Mouse (Mus musculus) heart, adult 2 months (tissue): ENCODE measurements around the gene Lcn8. TPM values are rescaled to one million over a fixed set of nuclear protein-coding genes. Genes with fewer than 3 reads are reported as not detected.

Source experiments
- DNase-seq, 2 experiments: peaks; one replicate each; pipeline ENCODE4 v3.0.0; 2021
- H3K27ac ChIP-seq: fragments of 200-600 bp; 2 replicates; pipeline ENCODE4 v1.8.1; 2022
- H3K27me3 ChIP-seq: fragments of 200-500 bp; 2 replicates; pipeline ENCODE4 v1.6.1; 2012; ENCODE audit warnings: mild to moderate bottlenecking, low read length, inconsistent platforms, mixed read lengths; ENCODE audit not compliant: control insufficient read depth, insufficient read depth
- H3K36me3 ChIP-seq: fragments of 200-500 bp; 2 replicates; pipeline ENCODE4 v1.6.1; 2012; ENCODE audit warnings: low read length, inconsistent platforms; ENCODE audit not compliant: control insufficient read depth, insufficient read depth
- H3K4me1 ChIP-seq: fragments of 200-500 bp; 2 replicates; pipeline ENCODE4 v1.6.1; 2011; ENCODE audit warnings: low read length; ENCODE audit not compliant: control insufficient read depth, insufficient read depth
- H3K4me3 ChIP-seq: fragments of 200-600 bp; 2 replicates; pipeline ENCODE4 v1.8.1; 2022
- H3K79me2 ChIP-seq: fragments of 200-500 bp; replicated peaks from 2 replicates; pipeline ENCODE4 v1.6.1; 2012; ENCODE audit warnings: mild to moderate bottlenecking, inconsistent platforms, low read length, moderate library complexity, mixed read lengths; ENCODE audit not compliant: control insufficient read depth, insufficient read depth
- H3K9ac ChIP-seq: fragments of 200-500 bp; 2 replicates; pipeline ENCODE4 v1.6.1; 2012; ENCODE audit warnings: low read depth, mild to moderate bottlenecking, control low read depth, inconsistent platforms, low read length, mixed read lengths
- CTCF ChIP-seq: fragments of 200-600 bp; IDR thresholded peaks from 2 replicates; pipeline ENCODE4 v1.8.1; 2022; ENCODE audit warnings: antibody characterized with exemption, mild to moderate bottlenecking, moderate library complexity
- EP300 ChIP-seq: fragments of 200-500 bp; IDR thresholded peaks from 2 replicates; pipeline ENCODE4 v1.6.1; 2011; ENCODE audit warnings: low read depth, low read length, control low read depth; ENCODE audit not compliant: insufficient read depth
- POLR2A ChIP-seq: fragments of 200-500 bp; IDR thresholded peaks from 2 replicates; pipeline ENCODE4 v1.6.1; 2011; ENCODE audit warnings: mild to moderate bottlenecking, low read depth, low read length, control low read depth; ENCODE audit not compliant: insufficient read depth
- WGBS: fragments of 180-500 bp; shearing (Covaris S2); methylation state at CpG from one replicate; pipeline ENCODE4 v1.1.7; 2018; 5-methylcytosine and 5-hydroxymethylcytosine counted together
- intact Hi-C: fragments of 180-260 bp; cut with DNase I; formaldehyde crosslinking; loops from one replicate; pipeline ENCODE4 v1.15.1; 2025
- polyA plus RNA-seq: library from polyadenylated mRNA; depleted of rRNA; stranded (reverse); fragments of >200 nt; gene quantifications from 2 replicates; pipeline ENCODE4 v1.2.3, GENCODE M21; 2012; rRNA removed
- total RNA-seq, 2 experiments: library from RNA; stranded (reverse); gene quantifications; 2 replicates each; pipeline ENCODE4 v1.2.3; 2021

The Lcn8 gene
- total and polyA plus RNA-seq, 3 experiments: 0.20 to 1.2 (median 0.98) TPM

- DNase-seq: no peak
- no peak for TF ChIP-seq CTCF
- TF ChIP-seq EP300: no peak
- no peak for TF ChIP-seq POLR2A
- intact Hi-C loops: no loop called here
- Histone ChIP-seq H3K4me1 (peaks cover 2% of the 10 kb centered on the region; the same call in 1 of the 2 replicates), H3K79me2 (no peaks in the 10 kb centered on the region), H3K9ac (no peak overlapping the region), H3K27me3 (no peaks in the 10 kb centered on the region), H3K36me3 (no peaks in the 10 kb centered on the region), H3K4me3 (no peak overlapping the region), H3K27ac (no peak overlapping the region; the same call in 1 of the 2 replicates)
- 41% methylated on average over 5 of the region's 5 CpGs for WGBS
Observed at GRCm38 (mm10) chr2:25701001-25701400, 48.1 kb downstream of the Lcn8 start.

- H3K9ac ChIP-seq: no peak overlapping the region
- H3K27ac ChIP-seq: no peak overlapping the region
- no peak for DNase-seq
- WGBS: 37% methylated on average over 4 of the region's 4 CpGs
- peaks cover 4% of the 10 kb centered on the region for H3K4me1 ChIP-seq
- H3K4me3 ChIP-seq: no peak overlapping the region
- TF ChIP-seq EP300: no peak
- TF ChIP-seq POLR2A: no peak
- TF ChIP-seq CTCF: no peak
- H3K36me3 ChIP-seq: no peaks in the 10 kb centered on the region
- H3K27me3 ChIP-seq: no peaks in the 10 kb centered on the region
- H3K79me2 ChIP-seq: no peaks in the 10 kb centered on the region
- intact Hi-C loops: no loop called here
Observed at GRCm38 (mm10) chr2:25703706-25704105, 50.8 kb downstream of the Lcn8 start.

Other genes starting within 250 kb of the Lcn8 start
- under 1 TPM in 1 of 2 experiments, not detected in 1; 0.11 TPM for gene Fut7, start 229.9 kb upstream of the Lcn8 start, total RNA-seq
- 0.43 TPM in 1 of 2 replicates, not detected in the other for gene Fut7, start 229.9 kb upstream of the Lcn8 start, polyA plus RNA-seq
- gene Abca2, start 224.4 kb upstream of the Lcn8 start, total RNA-seq: 10 to 100 TPM; 36.1 to 41.1 TPM
- gene Abca2, start 224.4 kb upstream of the Lcn8 start, polyA plus RNA-seq: 43.4 and 44.2 TPM in 2 replicates
- gene Clic3, start 196.3 kb upstream of the Lcn8 start, total RNA-seq: 1 to 10 TPM; 1.4 to 1.8 TPM
- gene Clic3, start 196.3 kb upstream of the Lcn8 start, polyA plus RNA-seq: 4.8 and 7.4 TPM in 2 replicates
- 10 to 100 TPM; 17.7 to 20.6 TPM for gene Paxx, start 192.0 kb upstream of the Lcn8 start, total RNA-seq
- 32.8 and 36.8 TPM in 2 replicates for gene Paxx, start 192.0 kb upstream of the Lcn8 start, polyA plus RNA-seq
- 100 to 1,000 TPM; 472 to 774 TPM for gene Ptgds, start 183.1 kb upstream of the Lcn8 start, total RNA-seq
- 198 and 795 TPM in 2 replicates for gene Ptgds, start 183.1 kb upstream of the Lcn8 start, polyA plus RNA-seq
- not detected for gene Lcn12, start 159.2 kb upstream of the Lcn8 start, total RNA-seq
- not detected in 2 replicates for gene Lcn12, start 159.2 kb upstream of the Lcn8 start, polyA plus RNA-seq
- 10 to 100 TPM; 82.7 to 84.8 TPM for gene Fbxw5, start 152.4 kb upstream of the Lcn8 start, total RNA-seq
- 32.9 and 41.0 TPM in 2 replicates for gene Fbxw5, start 152.4 kb upstream of the Lcn8 start, polyA plus RNA-seq
- 1 to 10 TPM; 1.3 to 1.6 TPM for gene C8g, start 151.4 kb upstream of the Lcn8 start, total RNA-seq
- 4.1 and 6.1 TPM in 2 replicates for gene C8g, start 151.4 kb upstream of the Lcn8 start, polyA plus RNA-seq
- gene Traf2, start 106.2 kb upstream of the Lcn8 start, total RNA-seq: 10 to 100 TPM; 13.5 to 15.8 TPM
- gene Traf2, start 106.2 kb upstream of the Lcn8 start, polyA plus RNA-seq: 10.8 and 15.1 TPM in 2 replicates
- gene Edf1, start 95.3 kb upstream of the Lcn8 start, total RNA-seq: 100 to 1,000 TPM; 211 to 222 TPM
- 81.9 and 110 TPM in 2 replicates for gene Edf1, start 95.3 kb upstream of the Lcn8 start, polyA plus RNA-seq
- gene Mamdc4, start 78.3 kb upstream of the Lcn8 start, total RNA-seq: 1 to 10 TPM in 1 of 2 experiments, under 1 TPM in 1; 0.60 to 2.2 TPM
- gene Mamdc4, start 78.3 kb upstream of the Lcn8 start, polyA plus RNA-seq: 1.6 and 8.5 TPM in 2 replicates
- 10 to 100 TPM; 52.6 to 69.9 TPM for gene Phpt1, start 77.9 kb upstream of the Lcn8 start, total RNA-seq
- gene Phpt1, start 77.9 kb upstream of the Lcn8 start, polyA plus RNA-seq: 100 and 101 TPM in 2 replicates
- gene Ajm1, start 71.4 kb upstream of the Lcn8 start, total RNA-seq: under 1 TPM; 0.05 to 0.36 TPM
- gene Ajm1, start 71.4 kb upstream of the Lcn8 start, polyA plus RNA-seq: 0.15 and 1.1 TPM in 2 replicates
- gene Rabl6, start 44.6 kb upstream of the Lcn8 start, total RNA-seq: 10 to 100 TPM; 61.2 to 65.3 TPM
- gene Rabl6, start 44.6 kb upstream of the Lcn8 start, polyA plus RNA-seq: 48.8 and 56.0 TPM in 2 replicates
- not detected for gene Ccdc183, start 35.4 kb upstream of the Lcn8 start, total RNA-seq
- not detected in 2 replicates for gene Ccdc183, start 35.4 kb upstream of the Lcn8 start, polyA plus RNA-seq
- gene Tmem141, start 31.1 kb upstream of the Lcn8 start, total RNA-seq: 10 to 100 TPM; 29.4 to 32.6 TPM
- 49.2 and 73.7 TPM in 2 replicates for gene Tmem141, start 31.1 kb upstream of the Lcn8 start, polyA plus RNA-seq
- 1 to 10 TPM; 4.8 to 6.8 TPM for gene Fcna, start 25.1 kb upstream of the Lcn8 start, total RNA-seq
- gene Fcna, start 25.1 kb upstream of the Lcn8 start, polyA plus RNA-seq: 3.4 and 4.0 TPM in 2 replicates
- gene Lcn5, start 4.8 kb downstream of the Lcn8 start, total RNA-seq: not detected
- gene Lcn5, start 4.8 kb downstream of the Lcn8 start, polyA plus RNA-seq: not detected in 2 replicates
- not detected for gene Lcn6, start 23.7 kb downstream of the Lcn8 start, total RNA-seq
- gene Lcn6, start 23.7 kb downstream of the Lcn8 start, polyA plus RNA-seq: not detected in 2 replicates
- not detected for gene Lcn10, start 29.6 kb downstream of the Lcn8 start, total RNA-seq
- gene Lcn10, start 29.6 kb downstream of the Lcn8 start, polyA plus RNA-seq: not detected in 2 replicates
- gene Obp2a, start 46.9 kb downstream of the Lcn8 start, total RNA-seq: not detected
- not detected in 2 replicates for gene Obp2a, start 46.9 kb downstream of the Lcn8 start, polyA plus RNA-seq
- gene Bmyc, start 53.6 kb downstream of the Lcn8 start, total RNA-seq: 10 to 100 TPM; 12.7 to 14.8 TPM
- gene Bmyc, start 53.6 kb downstream of the Lcn8 start, polyA plus RNA-seq: 11.9 and 21.2 TPM in 2 replicates
- not detected for gene Obp2b, start 83.9 kb downstream of the Lcn8 start, total RNA-seq
- gene Obp2b, start 83.9 kb downstream of the Lcn8 start, polyA plus RNA-seq: not detected in 2 replicates
- gene Lcn3, start 112.4 kb downstream of the Lcn8 start, total RNA-seq: not detected
- not detected in 2 replicates for gene Lcn3, start 112.4 kb downstream of the Lcn8 start, polyA plus RNA-seq
- not detected for gene Lcn11, start 123.9 kb downstream of the Lcn8 start, total RNA-seq
- gene Lcn11, start 123.9 kb downstream of the Lcn8 start, polyA plus RNA-seq: not detected in 2 replicates
- gene Gm13539, start 129.1 kb downstream of the Lcn8 start, total RNA-seq: not detected
- gene Gm13539, start 129.1 kb downstream of the Lcn8 start, polyA plus RNA-seq: not detected in 2 replicates
- gene Glt6d1, start 162.7 kb downstream of the Lcn8 start, total RNA-seq: not detected
- not detected in 2 replicates for gene Glt6d1, start 162.7 kb downstream of the Lcn8 start, polyA plus RNA-seq
- gene Lcn9, start 170.0 kb downstream of the Lcn8 start, total RNA-seq: not detected
- not detected in 2 replicates for gene Lcn9, start 170.0 kb downstream of the Lcn8 start, polyA plus RNA-seq
- not detected for gene Sohlh1, start 194.1 kb downstream of the Lcn8 start, total RNA-seq
- not detected in 2 replicates for gene Sohlh1, start 194.1 kb downstream of the Lcn8 start, polyA plus RNA-seq
- gene Kcnt1, start 210.6 kb downstream of the Lcn8 start, total RNA-seq: under 1 TPM; 0.55 to 0.66 TPM
- 0.92 and 0.97 TPM in 2 replicates for gene Kcnt1, start 210.6 kb downstream of the Lcn8 start, polyA plus RNA-seq